Mouse (Mus musculus) ES-Bruce4 (cell line): ENCODE results near the gene Slc25a15. TPM values are rescaled to one million over a fixed set of nuclear protein-coding genes. Genes with fewer than 3 reads are reported as not detected.

Source experiments
- H3K27ac ChIP-seq: 2 replicates; pipeline ENCODE4 v1.5.1; 2012; ENCODE audit warnings: low read length, inconsistent platforms; ENCODE audit not compliant: insufficient read depth
- H3K27me3 ChIP-seq: 2 replicates; pipeline ENCODE4 v1.6.1; 2012; ENCODE audit warnings: mild to moderate bottlenecking, low read length, inconsistent platforms; ENCODE audit not compliant: control insufficient read depth, poor library complexity, insufficient read depth, severe bottlenecking
- H3K36me3 ChIP-seq: 2 replicates; pipeline ENCODE4 v1.6.1; 2012; ENCODE audit warnings: inconsistent platforms, mild to moderate bottlenecking, low read length, moderate library complexity; ENCODE audit not compliant: control insufficient read depth, poor library complexity, insufficient read depth, severe bottlenecking
- H3K4me1 ChIP-seq: one replicate; pipeline ENCODE4 v1.8.1; 2011; ENCODE audit warnings: low read length; ENCODE audit not compliant: control insufficient read depth, insufficient read depth
- H3K4me3 ChIP-seq: 2 replicates; pipeline ENCODE4 v1.5.1; 2011; ENCODE audit warnings: low read depth, mild to moderate bottlenecking, low read length
- H3K9ac ChIP-seq: 2 replicates; pipeline ENCODE4 v1.6.1; 2012; ENCODE audit warnings: low read depth, mild to moderate bottlenecking, inconsistent platforms; ENCODE audit not compliant: poor library complexity, severe bottlenecking
- H3K9me3 ChIP-seq: replicated peaks from 2 replicates; pipeline ENCODE4 v1.6.1; 2012; ENCODE audit warnings: mild to moderate bottlenecking, low read length, inconsistent platforms; ENCODE audit not compliant: control insufficient read depth, poor library complexity, insufficient read depth, severe bottlenecking
- CTCF ChIP-seq: IDR thresholded peaks from one replicate; pipeline ENCODE4 v1.8.1; 2011; ENCODE audit warnings: low read depth, low read length
- EP300 ChIP-seq: IDR thresholded peaks from 2 replicates; pipeline ENCODE4 v1.6.1; 2011; ENCODE audit warnings: low read depth, low read length; ENCODE audit not compliant: insufficient read depth
- POLR2A ChIP-seq: IDR thresholded peaks from one replicate; pipeline ENCODE4 v1.8.1; 2011; ENCODE audit warnings: low read length; ENCODE audit not compliant: insufficient read depth
- polyA plus RNA-seq: library from polyadenylated mRNA; stranded (reverse); fragments of >200 nt; gene quantifications from 2 replicates; pipeline ENCODE4 v1.2.4, GENCODE M21; 2011; ENCODE audit warnings: low read depth; ENCODE audit not compliant: missing spikeins, insufficient read depth, insufficient read length

Gene Slc25a15
- polyA plus RNA-seq, 1 experiment = 21.6 TPM

- H3K9ac ChIP-seq = no peak overlapping the region
- no peaks in the 10 kb centered on the region for H3K4me1 ChIP-seq
- no peak overlapping the region for H3K27ac ChIP-seq
- no peaks in the 10 kb centered on the region for H3K27me3 ChIP-seq
- no peak overlapping the region for H3K4me3 ChIP-seq
- H3K36me3 ChIP-seq = peaks cover 5% of the 10 kb centered on the region; the same call in 1 of the 2 replicates
- no peak for TF ChIP-seq POLR2A
- TF ChIP-seq EP300 = no peak
- TF ChIP-seq CTCF = no peak
- H3K9me3 ChIP-seq = no peaks in the 10 kb centered on the region
Observed at GRCm38 (mm10) chr8:22376311-22376710, 22.1 kb downstream of the Slc25a15 start.

- no peak overlapping the region for H3K9ac ChIP-seq
- no peaks in the 10 kb centered on the region for H3K9me3 ChIP-seq
- H3K27me3 ChIP-seq = no peaks in the 10 kb centered on the region
Observed at GRCm38 (mm10) chr8:22359882-22360281, 38.5 kb downstream of the Slc25a15 start.

GRCm38 (mm10) chr8:22359359-22359758 lies 39.0 kb downstream of the Slc25a15 start:
- Histone ChIP-seq H3K27ac (no peak overlapping the region), H3K27me3 (no peaks in the 10 kb centered on the region), H3K4me3 (no peak overlapping the region), H3K9ac (no peak overlapping the region), H3K9me3 (no peaks in the 10 kb centered on the region), H3K36me3 (no peaks in the 10 kb centered on the region), H3K4me1 (no peaks in the 10 kb centered on the region)
- TF ChIP-seq EP300 = no peak
- TF ChIP-seq POLR2A = no peak
- TF ChIP-seq CTCF = no peak

More at GRCm38 (mm10) chr8:22359882-22360281, 38.5 kb downstream of the Slc25a15 start:
- no peaks in the 10 kb centered on the region for H3K36me3 ChIP-seq
- TF ChIP-seq CTCF = no peak
- no peak for TF ChIP-seq POLR2A
- TF ChIP-seq EP300 = no peak
- no peak overlapping the region for H3K4me3 ChIP-seq
- no peaks in the 10 kb centered on the region for H3K4me1 ChIP-seq
- no peak overlapping the region for H3K27ac ChIP-seq

- H3K9ac ChIP-seq = no peak overlapping the region
- TF ChIP-seq POLR2A = no peak
- TF ChIP-seq CTCF = no peak
- TF ChIP-seq EP300 = no peak
- no peaks in the 10 kb centered on the region for H3K9me3 ChIP-seq
- H3K4me3 ChIP-seq = no peak overlapping the region
- H3K4me1 ChIP-seq = no peaks in the 10 kb centered on the region
- H3K27ac ChIP-seq = no peak overlapping the region
- H3K36me3 ChIP-seq = no peaks in the 10 kb centered on the region
- H3K27me3 ChIP-seq = no peaks in the 10 kb centered on the region
Observed at GRCm38 (mm10) chr8:22335426-22335825, 63.0 kb downstream of the Slc25a15 start.

Other genes with a start within 250 kb of the Slc25a15 start
- 8.4 and 11.2 TPM in 2 replicates for gene Nek3, start 232.2 kb downstream of the Slc25a15 start, polyA plus RNA-seq
- 157 and 168 TPM in 2 replicates for gene Ckap2, start 212.8 kb downstream of the Slc25a15 start, polyA plus RNA-seq
- 52.4 and 55.7 TPM in 2 replicates for gene Vps36, start 205.8 kb downstream of the Slc25a15 start, polyA plus RNA-seq
- gene Thsd1, start 171.3 kb downstream of the Slc25a15 start, polyA plus RNA-seq = 0.63 and 0.91 TPM in 2 replicates
- not detected in 2 replicates for gene Tpte, start 115.2 kb downstream of the Slc25a15 start, polyA plus RNA-seq
- gene Mrps31, start 12.8 kb upstream of the Slc25a15 start, polyA plus RNA-seq = 46.3 and 48.9 TPM in 2 replicates